Mouse (Mus musculus): ENCODE results near the gene 9530003J23Rik. TPM values are rescaled to one million over a fixed set of nuclear protein-coding genes. Genes with fewer than 3 reads are reported as not detected.
"Not testable (repeated sequence)": the region's sequence is repeated elsewhere in the genome, so short reads cannot be mapped to it uniquely, and the experiment has no call there.

9530003J23Rik gene
- total RNA-seq, 2 experiments from 2014 or later: not detected

- intact Hi-C loops (cut with DNase I): loop anchor here (10.0 kb wide), 1 partner anchor 275 kb away; the partner anchor contains the start of gene Rab3ip
- no peak for DNase-seq (ENCODE audit: low spot score)
Measured at GRCm38 (mm10) chr10:117229826-117230225, 8.7 kb downstream of the 9530003J23Rik start.

DNA sequence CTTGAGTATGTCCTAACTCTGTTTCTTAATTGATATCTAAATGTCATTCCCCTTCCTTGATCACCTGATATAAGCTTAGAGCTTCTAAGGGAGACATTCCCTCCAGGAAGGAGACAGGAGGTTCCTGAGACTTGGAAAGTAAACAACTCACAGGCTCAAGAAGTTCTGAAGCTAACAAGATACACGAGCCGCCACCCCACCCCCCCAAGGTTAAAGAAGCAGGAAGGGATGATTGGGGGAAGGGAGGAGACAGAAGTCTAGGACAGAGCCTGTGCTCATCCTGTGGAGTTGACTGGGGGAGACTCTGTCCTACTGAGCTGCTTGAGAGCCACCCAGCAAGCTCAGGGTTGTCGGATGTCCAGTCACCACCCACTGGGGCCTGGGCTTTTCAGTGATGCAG, 12.5 kb downstream of the 9530003J23Rik start:
- no peak for DNase-seq (ENCODE audit: low spot score)
- intact Hi-C loops (cut with DNase I): loop anchor here (10.0 kb wide), 1 partner anchor 271 kb away; the partner anchor contains the start of gene Rab3ip

DNA sequence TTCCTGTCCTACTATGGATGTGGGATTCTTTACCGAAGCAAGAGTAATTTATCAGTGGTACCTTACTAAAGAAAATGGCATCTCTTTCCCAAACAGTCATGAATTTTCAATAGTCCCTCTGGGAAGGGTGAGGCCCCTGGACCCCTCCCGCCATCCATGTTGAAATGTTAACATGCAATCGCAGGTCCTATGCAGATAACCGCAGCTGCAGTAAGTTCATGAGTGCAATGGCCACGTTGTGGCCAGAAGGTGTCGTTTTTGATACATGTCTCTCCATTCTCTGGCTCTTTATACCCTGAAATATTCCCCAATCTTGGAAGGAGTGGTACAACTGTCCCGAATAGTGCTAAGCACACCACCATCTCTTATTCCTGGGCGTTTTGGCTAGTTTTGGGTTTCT, 13.4 kb downstream of the 9530003J23Rik start:
- DNase-seq (ENCODE audit: low spot score): no peak
- intact Hi-C loops (cut with DNase I): loop anchor here (10.0 kb wide), 1 partner anchor 270 kb away; the partner anchor contains the start of gene Rab3ip

DNA sequence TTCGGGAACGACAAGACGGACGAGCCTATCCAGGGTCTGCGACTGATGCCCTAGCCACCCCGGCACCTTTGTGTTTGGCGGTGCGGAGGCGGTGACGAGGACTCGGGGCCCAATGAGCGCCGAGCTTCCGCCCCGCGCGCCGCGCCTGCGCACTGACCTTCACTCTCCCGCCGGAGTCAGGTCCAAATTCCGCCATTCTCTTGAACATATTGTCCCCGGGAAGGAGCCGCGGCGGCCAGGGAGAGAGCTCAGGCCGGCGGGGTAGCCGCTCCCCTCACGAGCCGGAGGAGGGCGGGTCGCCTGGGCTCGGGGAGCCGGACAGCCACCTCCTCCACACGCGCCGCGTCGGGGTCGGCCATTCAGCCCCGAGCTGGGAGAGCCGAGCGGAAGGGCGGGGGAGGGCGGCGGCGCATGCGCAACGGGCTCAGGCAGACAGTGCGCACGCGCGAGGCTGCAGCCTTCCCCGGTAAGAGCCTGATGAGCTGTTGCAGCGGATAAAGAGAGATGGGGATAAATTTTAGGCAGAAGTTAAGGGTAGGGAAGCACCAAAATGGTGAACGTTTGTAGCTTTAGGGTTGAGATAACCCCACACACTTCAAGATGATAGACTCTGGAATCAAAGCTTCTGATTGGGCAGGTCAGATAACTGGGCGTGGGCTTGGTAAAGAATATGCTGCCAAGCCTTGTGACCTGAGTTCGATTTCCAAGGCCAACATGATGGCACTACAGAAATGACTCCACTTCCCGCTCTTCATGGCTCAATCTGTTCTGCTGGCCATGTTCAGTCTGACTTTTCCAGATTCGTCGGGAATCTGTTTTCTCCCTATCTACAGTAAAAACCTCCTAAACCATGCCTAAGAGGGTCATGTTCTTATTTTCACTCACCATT, 14.2 kb downstream of the 9530003J23Rik start, which contains the start of gene Yeats4:
Gene Yeats4, minus strand, starts transcription at position 406 of the 889 bp plus-strand sequence.
- intact Hi-C loops (cut with DNase I): loop anchor here (5.0 to 10.0 kb wide), 2 partner anchors 213 to 270 kb away; partner anchors contain the start of gene Rab3ip
- DNase-seq (ENCODE audit: low spot score): peak; percentile 93

DNA sequence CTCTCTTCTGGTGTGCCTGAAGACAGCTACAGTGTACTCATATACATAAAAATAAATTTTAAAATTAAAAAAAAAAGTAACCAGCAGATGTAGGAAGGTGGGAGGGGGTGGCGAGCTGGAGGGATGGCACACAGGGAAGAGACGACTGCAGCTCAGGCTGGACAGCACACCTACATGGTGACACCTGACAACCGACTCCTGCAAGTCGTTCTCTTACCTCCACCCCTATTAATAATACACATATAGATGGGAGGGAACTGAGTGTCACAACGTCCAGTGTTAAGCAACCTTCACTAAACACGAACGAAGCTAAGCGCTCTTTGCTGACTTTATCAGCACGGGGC, 14.8 kb downstream of the 9530003J23Rik start:
- intact Hi-C loops (cut with DNase I): loop anchor here (5.0 to 10.0 kb wide), 2 partner anchors 214 to 269 kb away; partner anchors contain the start of gene Rab3ip
- no peak for DNase-seq (ENCODE audit: low spot score)

DNA sequence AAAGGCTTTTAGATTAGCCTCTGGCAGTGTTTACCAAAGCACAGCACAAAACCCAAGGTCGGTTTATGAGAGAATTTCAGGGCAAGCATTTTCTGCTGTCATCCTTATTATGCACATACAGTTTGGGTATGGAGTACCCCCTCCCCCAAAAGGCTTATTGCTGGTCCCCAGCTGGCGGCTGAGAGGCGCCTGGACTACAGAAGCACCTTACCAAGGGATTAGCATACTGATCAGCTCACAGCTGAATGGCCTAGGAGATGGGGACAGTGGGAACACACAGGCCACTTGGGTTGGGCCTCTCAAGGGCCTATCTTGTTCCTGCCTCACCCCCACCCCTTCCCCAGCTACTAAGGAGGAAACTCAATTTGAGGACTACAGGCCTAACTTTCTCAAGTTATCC, 15.7 kb downstream of the 9530003J23Rik start:
- intact Hi-C loops (cut with DNase I): loop anchor here (5.0 to 10.0 kb wide), 2 partner anchors 214 to 268 kb away; partner anchors contain the start of gene Rab3ip
- no peak for DNase-seq (ENCODE audit: low spot score)

- intact Hi-C loops (cut with DNase I): no loop called here
- no peak for DNase-seq (ENCODE audit: low spot score)
Measured at GRCm38 (mm10) chr10:117218351-117218750, 20.2 kb downstream of the 9530003J23Rik start.

GRCm38 (mm10) chr10:117217246-117217840, 21.2 kb downstream of the 9530003J23Rik start:
- DNase-seq (ENCODE audit: low spot score): no peak
- intact Hi-C loops (cut with DNase I): no loop called here

DNA sequence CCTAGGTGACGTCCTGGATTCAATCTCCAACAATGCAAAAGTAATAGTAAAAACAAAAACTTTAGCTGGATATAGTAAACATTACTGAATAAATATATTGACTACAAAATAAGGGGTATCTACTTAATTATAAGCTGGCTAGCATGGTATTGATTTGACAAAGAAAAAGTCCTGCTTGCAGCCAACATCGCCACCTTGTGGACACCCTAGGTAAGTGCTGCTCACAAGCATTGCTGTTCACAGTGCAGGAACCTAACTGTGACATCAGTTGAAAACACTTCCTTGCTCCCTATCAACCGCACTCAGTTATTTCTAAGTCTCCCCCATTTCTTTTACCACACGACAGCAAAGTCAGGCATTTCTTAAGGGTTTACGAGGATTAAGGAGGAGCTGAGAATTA, 21.7 kb downstream of the 9530003J23Rik start:
- no peak for DNase-seq (ENCODE audit: low spot score)
- intact Hi-C loops (cut with DNase I): no loop called here

- DNase-seq (ENCODE audit: low spot score): no peak
- intact Hi-C loops (cut with DNase I): no loop called here
Measured at GRCm38 (mm10) chr10:117216132-117216495, 22.4 kb downstream of the 9530003J23Rik start.

- intact Hi-C loops (cut with DNase I): no loop called here
- no peak for DNase-seq (ENCODE audit: low spot score)
Measured at GRCm38 (mm10) chr10:117215409-117216131, 22.9 kb downstream of the 9530003J23Rik start.

DNA sequence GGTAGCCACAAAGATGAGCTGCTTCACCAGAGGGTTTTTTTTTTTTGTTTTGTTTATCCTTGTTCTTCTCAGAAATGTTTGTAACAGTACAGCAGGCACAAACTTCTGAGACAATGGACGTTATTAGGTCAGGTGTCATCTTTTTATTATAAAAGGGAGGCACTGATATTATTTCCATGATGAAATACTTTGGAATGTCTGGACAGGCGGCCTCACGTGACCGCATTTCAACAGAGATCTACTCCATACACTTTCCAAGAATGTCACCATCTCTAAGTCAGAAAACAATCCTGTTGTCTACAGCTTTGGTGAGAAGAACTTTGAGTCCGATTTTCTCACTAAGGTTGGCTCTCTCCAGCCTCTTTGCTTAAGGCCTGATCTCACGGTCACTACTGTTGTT, 27.5 kb downstream of the 9530003J23Rik start:
- intact Hi-C loops (cut with DNase I): loop anchor here (5.0 kb wide), 1 partner anchor 149 kb away; the partner anchor contains the start of gene Cct2
- no peak for DNase-seq (ENCODE audit: low spot score)

GRCm38 (mm10) chr10:117209469-117209938, 29.0 kb downstream of the 9530003J23Rik start:
- intact Hi-C loops (cut with DNase I): loop anchor here (5.0 kb wide), 2 partner anchors 57 to 127 kb away; no protein-coding TSS in a partner anchor
- DNase-seq (ENCODE audit: low spot score): no peak

DNA sequence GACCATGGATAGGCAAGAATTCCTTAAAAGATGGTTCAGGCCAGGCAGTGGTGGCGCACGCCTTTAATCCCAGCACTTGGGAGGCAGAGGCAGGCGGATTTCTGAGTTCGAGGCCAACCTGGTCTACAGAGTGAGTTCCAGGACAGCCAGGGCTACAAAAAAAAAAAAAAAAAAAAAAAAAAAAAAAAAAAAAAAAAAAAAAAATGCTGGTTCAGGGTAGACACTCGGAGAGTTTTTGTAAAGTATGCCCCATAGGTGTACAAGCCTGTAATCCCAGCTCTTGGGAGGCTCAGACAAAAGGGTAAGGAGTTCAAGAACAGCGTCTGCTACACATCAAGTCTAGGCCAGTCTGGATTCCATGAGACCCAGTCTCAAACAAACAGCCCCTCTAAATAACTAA, 29.7 kb downstream of the 9530003J23Rik start:
- intact Hi-C loops (cut with DNase I): loop anchor here (5.0 kb wide), 2 partner anchors 56 to 126 kb away; no protein-coding TSS in a partner anchor
- not testable (repeated sequence) for DNase-seq (ENCODE audit: low spot score)

- no peak for DNase-seq (ENCODE audit: low spot score)
- intact Hi-C loops (cut with DNase I): loop anchor here (5.0 kb wide), 2 partner anchors 56 to 126 kb away; no protein-coding TSS in a partner anchor
Measured at GRCm38 (mm10) chr10:117208221-117208620, 30.3 kb downstream of the 9530003J23Rik start.

GRCm38 (mm10) chr10:117206070-117206469, 32.4 kb downstream of the 9530003J23Rik start:
- DNase-seq (ENCODE audit: low spot score): no peak
- intact Hi-C loops (cut with DNase I): loop anchor here (5.0 kb wide), 2 partner anchors 54 to 124 kb away; no protein-coding TSS in a partner anchor

DNA sequence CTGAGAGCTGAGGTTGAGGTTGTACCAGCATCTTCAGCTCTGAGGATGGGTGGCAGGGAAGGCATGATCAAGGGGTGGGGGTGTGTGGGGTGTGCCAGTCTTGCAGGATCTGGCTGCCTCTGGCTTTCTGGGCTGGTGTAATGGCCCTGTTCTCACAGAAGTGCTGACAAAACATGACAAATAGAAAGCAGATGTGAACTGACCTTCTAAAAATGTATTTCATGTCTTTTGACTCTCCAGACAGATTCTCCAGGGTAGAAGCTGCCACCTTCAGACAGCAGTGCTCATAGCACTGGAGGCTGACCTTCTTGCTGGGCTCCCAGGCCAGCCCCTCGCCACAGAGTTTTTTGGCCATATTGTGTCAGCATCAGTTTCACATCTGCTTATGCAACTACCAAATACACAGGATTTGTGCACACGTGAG, 34.9 kb downstream of the 9530003J23Rik start:
- intact Hi-C loops (cut with DNase I): no loop called here
- DNase-seq (ENCODE audit: low spot score): no peak

GRCm38 (mm10) chr10:117202981-117203557, 35.4 kb downstream of the 9530003J23Rik start:
- no peak for DNase-seq (ENCODE audit: low spot score)
- intact Hi-C loops (cut with DNase I): no loop called here

DNA sequence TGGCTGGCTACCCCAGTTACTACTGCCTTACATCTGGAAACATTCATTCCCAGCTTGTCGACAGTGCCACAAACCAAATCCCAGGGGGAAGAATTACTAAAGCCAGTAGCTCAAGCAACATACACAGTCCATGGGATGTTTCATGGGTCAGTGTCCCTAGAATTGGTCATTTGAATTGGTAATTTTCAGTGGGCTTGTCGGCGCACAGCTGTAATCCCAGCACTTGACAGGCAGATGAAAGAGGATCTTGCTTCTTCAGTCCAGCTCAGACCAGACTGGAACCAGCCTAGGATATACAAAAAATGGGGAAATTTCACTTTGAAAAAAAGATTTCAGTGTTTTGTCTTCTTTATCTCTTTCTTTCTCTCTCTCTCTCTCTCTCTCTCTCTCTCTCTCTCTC, 38.8 kb downstream of the 9530003J23Rik start:
- intact Hi-C loops (cut with DNase I): no loop called here
- no peak for DNase-seq (ENCODE audit: low spot score)
